Mouse (Mus musculus): ENCODE measurements around the gene Olfr1348. TPM values are rescaled to one million over a fixed set of nuclear protein-coding genes. Genes with fewer than 3 reads are reported as not detected.

The Olfr1348 gene
- total RNA-seq (2023): not detected in 2 replicates

DNA sequence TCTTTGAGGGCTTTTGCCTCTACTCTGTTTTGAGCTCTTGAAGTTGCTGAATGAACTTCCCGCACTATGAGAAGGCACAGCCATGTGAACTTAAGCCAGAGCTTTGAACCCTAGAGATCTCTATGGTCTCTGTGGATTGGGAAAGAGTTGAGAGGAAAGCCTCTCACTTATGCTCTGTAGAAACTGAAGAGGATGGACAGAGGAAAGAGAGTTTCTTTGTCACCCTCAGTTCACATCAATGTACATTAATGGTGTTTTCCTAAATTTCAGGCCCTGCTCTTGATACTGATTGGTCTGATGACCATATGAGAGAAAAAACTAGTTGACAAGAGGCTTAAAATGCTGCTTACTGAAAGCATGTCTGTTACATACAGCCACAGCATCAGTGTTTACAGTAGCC, at the start of gene Olfr1348:
Olfr1348 (minus strand) TSS at position 101 of the 400 bp plus-strand sequence.

DNA sequence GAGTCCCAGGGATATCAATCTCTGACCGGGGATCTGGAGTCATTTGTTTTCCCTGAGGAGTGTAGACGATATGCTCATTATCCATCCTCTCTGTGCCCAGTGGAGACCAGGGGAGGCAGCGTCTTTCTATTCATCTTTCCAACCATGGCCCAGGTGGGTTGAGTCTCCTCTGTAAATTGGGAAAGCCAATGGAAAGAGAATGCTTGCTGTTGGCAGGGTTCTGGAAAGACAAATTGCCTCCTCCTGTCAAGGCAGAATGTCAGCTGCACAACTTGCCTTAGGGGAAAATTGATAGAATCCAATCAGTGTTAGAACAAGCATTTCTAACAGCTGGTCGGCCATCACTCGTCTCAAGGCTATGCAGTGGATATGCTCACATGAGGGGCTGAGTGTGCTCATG, 14.3 kb upstream of the Olfr1348 start, which contains the start of gene Olfr1349:
Olfr1349 (minus strand) TSS at position 101 of the 400 bp plus-strand sequence.

DNA sequence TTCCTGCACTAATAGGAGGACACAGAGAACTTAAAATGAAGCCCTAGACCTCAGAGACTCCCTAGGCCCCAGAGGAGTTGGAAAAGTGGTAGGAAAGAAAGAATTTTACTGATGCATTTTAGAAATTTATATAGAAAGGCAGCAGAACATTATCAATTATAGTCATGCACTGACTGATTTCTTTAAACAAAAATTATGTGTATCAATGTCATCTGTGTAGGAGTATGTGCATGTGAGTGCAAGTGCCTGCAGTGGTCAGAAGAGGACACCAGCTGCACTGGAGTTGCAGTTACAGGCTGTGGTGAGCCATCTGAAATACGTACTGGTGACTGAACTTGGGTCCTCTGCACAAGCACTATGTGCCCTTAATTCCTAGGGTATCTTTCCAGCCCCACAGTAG, 8.9 kb downstream of the Olfr1348 start, which contains the start of gene Olfr1347:
Olfr1347 (minus strand) TSS at position 101 of the 400 bp plus-strand sequence.

DNA sequence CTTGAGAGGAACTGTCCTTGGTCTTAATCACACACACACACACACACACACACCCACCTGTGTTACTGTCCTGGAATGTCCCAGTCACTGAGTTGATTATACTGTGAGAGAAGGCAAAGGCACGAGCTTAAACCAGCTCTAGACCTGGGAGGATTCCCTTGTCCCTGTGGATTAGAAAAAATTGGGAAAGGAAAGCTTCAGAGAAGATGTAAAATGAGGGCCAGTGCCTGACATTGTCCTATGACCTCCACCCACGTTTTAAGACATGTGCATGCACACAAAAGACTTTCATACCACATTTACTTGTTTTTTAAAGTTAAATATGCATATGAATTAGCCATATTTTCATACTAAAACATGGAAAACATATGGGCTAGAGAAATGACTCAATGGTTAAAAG, 21.7 kb downstream of the Olfr1348 start, which contains the start of gene Olfr5:
Olfr5 (minus strand) TSS at position 101 of the 400 bp plus-strand sequence.

DNA sequence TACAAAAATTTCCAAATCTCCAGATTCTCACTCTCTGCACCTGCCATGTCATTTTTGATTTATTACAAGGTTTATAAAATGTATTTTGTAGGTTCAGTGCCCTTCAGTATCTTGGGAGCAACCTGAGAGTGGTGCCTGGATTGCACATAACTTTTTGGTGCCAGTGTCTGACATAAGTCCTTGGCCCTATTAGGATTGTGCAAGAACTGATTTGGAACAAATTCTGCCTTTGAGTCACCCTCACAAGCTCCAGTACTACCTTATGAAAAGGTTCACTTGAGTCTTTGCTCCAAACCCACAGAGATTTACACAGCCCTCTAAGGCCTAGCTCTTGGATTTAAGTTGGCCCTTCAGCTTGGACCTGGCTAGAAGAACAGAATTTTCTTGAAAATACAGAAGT, 41.6 kb downstream of the Olfr1348 start, which contains the start of gene Olfr1346:
Olfr1346 (plus strand) TSS at position 151 of the 400 bp plus-strand sequence.

DNA sequence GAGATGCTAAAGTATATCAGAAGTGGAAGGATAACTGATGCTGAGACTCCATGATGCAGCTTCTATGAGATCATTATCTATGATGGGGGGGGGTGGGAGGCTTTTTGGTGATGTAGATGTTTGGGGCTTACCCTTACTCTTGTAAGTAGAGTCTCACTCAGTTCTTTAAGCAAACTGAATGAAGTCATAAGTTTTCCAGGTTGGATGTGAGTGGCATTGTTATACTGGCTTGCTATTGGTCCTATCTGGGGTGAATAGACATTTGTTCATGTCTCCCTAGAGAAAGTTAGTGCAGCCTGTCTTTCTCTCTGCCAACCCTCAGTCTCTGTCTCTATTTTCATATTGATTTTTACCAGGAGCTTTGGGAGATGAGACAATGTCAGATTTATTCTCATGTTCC, 52.7 kb downstream of the Olfr1348 start, which contains the start of gene Olfr1336:
Olfr1336 (plus strand) TSS at position 301 of the 400 bp plus-strand sequence.

Other genes with a start within 250 kb of the Olfr1348 start
- gene Zfp667, start 222.2 kb downstream of the Olfr1348 start, total RNA-seq (2023): 0.16 and 0.34 TPM in 2 replicates
- gene Zfp583, start 177.5 kb downstream of the Olfr1348 start, total RNA-seq (2023): 1.1 TPM in 1 of 2 replicates, not detected in the other
- not detected in 2 replicates for gene Gm3854, start 165.0 kb downstream of the Olfr1348 start, total RNA-seq (2023)
- gene Zfp78, start 145.5 kb downstream of the Olfr1348 start, total RNA-seq (2023): 0.52 and 0.69 TPM in 2 replicates
- 1.8 and 2.3 TPM in 2 replicates for gene Zfp28, start 125.5 kb downstream of the Olfr1348 start, total RNA-seq (2023)
- not detected in 2 replicates for gene Smim17, start 110.0 kb downstream of the Olfr1348 start, total RNA-seq (2023)
- gene Gm20715, start 98.5 kb downstream of the Olfr1348 start, total RNA-seq (2023): 0.09 TPM in 1 of 2 replicates, not detected in the other
- gene Olfr1344, start 70.1 kb downstream of the Olfr1348 start, total RNA-seq (2023): not detected in 2 replicates
- not detected in 2 replicates for gene Olfr1336, start 52.6 kb downstream of the Olfr1348 start, total RNA-seq (2023)
- gene Olfr1346, start 41.6 kb downstream of the Olfr1348 start, total RNA-seq (2023): not detected in 2 replicates
- not detected in 2 replicates for gene Olfr5, start 21.8 kb downstream of the Olfr1348 start, total RNA-seq (2023)
- gene Olfr1347, start 9.0 kb downstream of the Olfr1348 start, total RNA-seq (2023): not detected in 2 replicates
- gene Olfr1349, start 14.2 kb upstream of the Olfr1348 start, total RNA-seq (2023): not detected in 2 replicates
- gene Olfr1350, start 56.1 kb upstream of the Olfr1348 start, total RNA-seq (2023): not detected in 2 replicates
- gene Zim1, start 187.7 kb upstream of the Olfr1348 start, total RNA-seq (2023): not detected in 2 replicates
- gene Peg3, start 221.7 kb upstream of the Olfr1348 start, total RNA-seq (2023): not detected in 2 replicates
- gene Usp29, start 221.8 kb upstream of the Olfr1348 start, total RNA-seq (2023): not detected in 2 replicates

Measured in neutrophil, adult 65 days (primary cell).